Mouse (Mus musculus) CD4-positive helper T cell, adult 2 months (primary cell): ENCODE measurements around the gene Olfr1373.

Experiments
- DNase-seq: peaks from one replicate; pipeline ENCODE4 v3.0.0-alpha.2; 2012; ENCODE audit warnings: low read depth, missing footprints, low spot score

The Olfr1373 gene

GRCm38 (mm10) chr11:52106037-52106436, 39.3 kb downstream of the Olfr1373 start:
- DNase-seq, result no peak

GRCm38 (mm10) chr11:52105503-52105902, 39.8 kb downstream of the Olfr1373 start:
- no peak for DNase-seq

GRCm38 (mm10) chr11:52102977-52103376, 42.4 kb downstream of the Olfr1373 start:
- no peak for DNase-seq

DNA sequence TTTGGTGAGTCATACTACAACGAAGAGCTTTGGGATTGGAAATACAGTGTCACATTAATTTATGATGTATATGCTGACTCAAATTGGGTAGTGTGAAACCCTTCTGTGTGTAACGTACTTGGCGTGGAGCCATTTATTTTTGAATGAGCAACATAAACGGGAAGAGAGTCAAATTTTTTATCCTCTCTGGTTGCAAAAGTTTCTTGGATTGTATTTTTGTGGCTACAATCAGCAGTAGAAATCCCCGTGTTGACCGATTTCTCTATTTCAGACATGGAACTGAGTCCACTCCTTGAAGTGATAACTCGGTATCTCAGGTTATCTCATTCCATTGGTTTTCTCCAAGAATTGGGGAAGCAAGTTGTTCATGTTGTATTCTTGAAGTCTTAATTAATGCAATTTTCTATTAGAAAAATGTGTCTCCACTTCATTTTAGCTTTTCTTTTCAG, 45.5 kb downstream of the Olfr1373 start:
- peak; percentile 69 for DNase-seq

GRCm38 (mm10) chr11:52099031-52099761, 46.1 kb downstream of the Olfr1373 start:
- DNase-seq, result peak; percentile 80

DNA sequence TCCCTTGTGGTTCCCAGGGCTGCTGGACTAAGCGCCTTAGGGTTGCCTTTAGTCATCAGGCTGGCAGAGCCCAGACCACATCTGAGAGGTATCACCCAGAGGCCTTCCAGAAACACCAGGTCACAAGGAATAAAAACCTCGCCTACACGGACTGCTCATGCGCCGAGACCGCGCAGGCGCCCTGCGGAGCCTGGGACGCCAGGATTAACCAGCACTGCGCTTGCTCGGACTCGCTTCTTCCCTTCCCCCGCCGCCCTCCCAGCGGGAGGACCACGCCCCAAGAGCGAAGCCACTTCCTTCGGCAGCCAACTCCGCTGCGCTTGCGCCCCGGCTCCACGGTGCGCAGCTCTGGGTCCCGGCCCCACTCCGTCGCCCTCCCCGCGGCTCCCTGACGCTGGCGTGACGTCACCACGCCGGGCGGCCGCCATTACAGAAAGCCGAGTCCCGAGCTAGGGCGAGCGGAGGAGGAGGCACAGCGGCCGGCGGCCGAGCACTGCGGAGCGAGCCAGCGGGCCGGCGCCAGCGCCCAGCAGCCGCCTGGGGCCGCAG, 46.9 kb downstream of the Olfr1373 start, which contains the start of gene Ppp2ca:
TSS of gene Ppp2ca (plus strand) at position 284 of the 549 bp plus-strand sequence.
- DNase-seq, result peak; percentile 100

DNA sequence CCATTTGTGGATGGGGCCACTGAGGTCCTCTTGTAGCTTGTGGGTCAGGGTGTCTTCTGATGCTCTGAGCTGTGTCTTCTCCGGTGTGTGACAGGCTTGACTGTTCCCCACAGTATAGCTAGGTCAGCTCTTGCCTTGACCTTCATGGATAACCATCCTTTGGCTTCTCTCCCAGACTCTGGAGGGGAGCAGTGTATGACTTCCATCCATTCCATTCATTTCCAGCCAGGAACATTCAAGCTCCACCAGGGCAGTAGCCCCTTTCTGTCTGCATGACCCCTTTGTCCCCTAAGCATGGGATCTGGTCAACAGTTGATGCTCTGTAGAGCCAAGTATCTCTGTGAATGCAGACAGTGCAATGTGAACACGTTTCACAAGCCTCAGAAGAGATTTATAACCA, 47.7 kb downstream of the Olfr1373 start:
- DNase-seq, result no peak

DNA sequence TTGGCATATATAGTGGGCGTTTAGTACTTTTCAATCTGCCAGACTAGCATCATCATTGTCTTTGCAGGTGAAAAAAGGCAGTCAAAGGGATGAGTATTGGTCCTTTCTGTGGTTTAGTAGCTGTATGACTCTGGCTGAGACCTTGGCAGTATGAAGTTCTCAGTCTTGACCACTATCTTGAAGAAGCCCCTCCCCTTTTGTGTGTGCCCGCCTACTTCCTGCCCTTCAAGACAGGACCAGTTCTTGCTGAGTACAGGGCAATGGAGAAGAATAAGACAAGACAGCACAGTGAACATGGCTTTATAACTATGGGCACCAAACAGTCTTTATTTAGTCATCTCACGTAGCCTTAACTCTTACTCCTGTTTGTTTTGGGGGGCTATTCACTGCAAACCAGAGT, 48.3 kb downstream of the Olfr1373 start:
- no peak for DNase-seq
